Mouse (Mus musculus): ENCODE results near the gene Patl1. TPM values are rescaled to one million over a fixed set of nuclear protein-coding genes. Genes with fewer than 3 reads are reported as not detected.

Patl1 gene
- polyA plus RNA-seq, 1 experiment from 2014 or later = 14.8 TPM

DNA sequence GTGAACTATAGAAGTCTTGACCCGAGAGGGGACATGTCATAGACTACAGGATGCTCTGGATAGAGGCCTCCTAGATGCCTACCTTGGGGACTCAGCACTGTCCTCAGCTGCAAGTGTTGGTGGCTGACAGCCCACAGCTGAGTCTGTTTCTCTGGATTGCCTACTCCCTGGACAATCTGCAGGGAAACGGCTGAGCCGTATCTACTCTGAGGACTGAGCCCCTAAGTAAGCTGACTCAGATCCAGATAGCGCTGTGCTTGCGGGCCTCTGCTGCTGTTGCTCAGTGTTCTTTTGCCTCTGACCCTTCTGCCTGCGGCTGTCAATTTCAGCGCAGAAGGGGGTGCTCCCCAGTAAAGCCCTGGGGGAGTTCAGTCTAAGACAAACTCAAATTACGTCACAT, 45.6 kb downstream of the Patl1 start:
- no peak overlapping the region for H3K4me2 ChIP-seq (ENCODE audit: low read length)
- no peaks in the 10 kb centered on the region for H3K36me3 ChIP-seq (ENCODE audit: control insufficient read depth, insufficient read depth, low read length)
- H3K27ac ChIP-seq (ENCODE audit: low read depth, low read length) = no peak overlapping the region
- H3K9ac ChIP-seq (ENCODE audit: low read depth, low read length) = no peak overlapping the region
- 85% methylated on average over 8 of the region's 8 CpGs for WGBS
- no peak for ATAC-seq
- no peaks in the 10 kb centered on the region for H3K27me3 ChIP-seq (replicated peaks; ENCODE audit: control insufficient read depth, insufficient read depth, low read length)
- H3K4me1 ChIP-seq (ENCODE audit: control insufficient read depth, insufficient read depth, low read depth, low read length) = no peaks in the 10 kb centered on the region
- H3K9me3 ChIP-seq (ENCODE audit: control insufficient read depth, low read length) = no peaks in the 10 kb centered on the region
- H3K4me3 ChIP-seq (ENCODE audit: low read length) = no peak overlapping the region

DNA sequence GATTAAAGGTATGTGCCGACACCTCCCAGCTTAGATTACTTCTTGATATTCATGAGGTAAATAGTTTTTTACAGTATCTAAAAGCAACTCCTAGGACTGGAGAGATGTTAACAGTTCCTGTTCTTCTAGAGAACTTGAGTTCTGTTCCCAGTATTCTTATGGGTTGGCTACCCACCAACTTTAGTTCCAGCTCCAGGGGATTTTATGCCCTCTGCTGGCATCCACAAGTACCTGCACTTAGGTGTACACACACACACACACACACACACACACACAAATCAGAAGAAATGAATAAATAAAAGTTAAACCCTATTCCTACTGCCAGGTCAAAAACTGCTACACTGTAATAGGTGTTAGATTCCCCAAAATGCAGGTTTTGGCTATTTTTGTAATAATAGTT, 52.1 kb downstream of the Patl1 start:
- H3K36me3 ChIP-seq (ENCODE audit: control insufficient read depth, insufficient read depth, low read length) = no peaks in the 10 kb centered on the region
- peaks cover 18% of the 10 kb centered on the region for H3K4me1 ChIP-seq (ENCODE audit: control insufficient read depth, insufficient read depth, low read depth, low read length)
- no peaks in the 10 kb centered on the region for H3K9me3 ChIP-seq (ENCODE audit: control insufficient read depth, low read length)
- no peak overlapping the region for H3K4me3 ChIP-seq (ENCODE audit: low read length)
- no peaks in the 10 kb centered on the region for H3K27me3 ChIP-seq (replicated peaks; ENCODE audit: control insufficient read depth, insufficient read depth, low read length)
- H3K4me2 ChIP-seq (ENCODE audit: low read length) = peak overlapping the region; percentile 74
- no peak overlapping the region for H3K27ac ChIP-seq (ENCODE audit: low read depth, low read length)
- WGBS = 100% methylated on average over 1 of the region's 1 CpGs
- no peak for ATAC-seq
- H3K9ac ChIP-seq (ENCODE audit: low read depth, low read length) = no peak overlapping the region

DNA sequence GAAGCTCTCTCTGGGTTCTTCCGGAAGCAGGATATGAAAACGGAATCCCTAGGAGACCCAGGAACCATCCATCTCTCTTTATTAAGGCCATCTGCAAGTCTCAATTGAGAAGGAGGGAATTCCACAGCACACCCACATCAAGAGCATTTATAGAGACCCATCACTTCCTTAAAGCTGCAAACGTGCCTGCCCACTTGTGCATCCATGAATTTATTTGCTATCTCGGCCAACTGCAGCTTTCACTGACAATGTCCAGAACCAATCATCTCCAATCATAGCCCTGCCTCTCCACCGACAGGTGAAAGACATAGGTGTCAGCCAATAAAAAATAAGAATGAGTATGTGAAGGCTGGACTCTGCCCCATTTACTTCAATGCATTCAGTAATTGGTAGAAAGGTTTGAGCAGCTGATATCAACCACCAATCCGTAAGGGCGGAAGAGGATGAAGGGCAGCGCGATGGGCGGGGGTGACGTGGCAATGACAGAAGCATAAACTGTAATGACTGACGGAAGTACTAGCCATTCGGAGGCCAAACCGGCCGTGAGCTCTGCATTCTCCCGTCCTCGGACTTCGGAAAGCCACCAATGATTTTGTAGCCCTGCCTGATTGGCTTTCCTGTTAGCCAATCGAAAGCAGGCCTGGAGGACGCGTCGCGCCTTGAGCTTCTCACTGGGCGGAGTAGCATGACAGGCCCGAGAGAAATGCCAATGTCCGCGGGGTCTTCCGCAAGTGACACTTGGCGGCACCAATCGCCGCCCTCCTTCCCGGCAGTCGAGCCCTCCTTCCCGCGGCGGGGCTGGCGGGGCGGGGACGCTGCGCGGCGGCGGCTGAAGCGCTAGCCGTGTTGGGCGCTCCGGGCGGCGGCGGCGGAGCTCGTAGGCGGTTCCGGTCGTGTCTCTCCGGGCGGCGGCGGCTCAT, 53.1 kb downstream of the Patl1 start, which contains the start of gene Osbp:
Gene Osbp (plus strand): TSS at position 919 of the 920 bp plus-strand sequence.
- peak; percentile 98 for ATAC-seq
- no peaks in the 10 kb centered on the region for H3K9me3 ChIP-seq (ENCODE audit: control insufficient read depth, low read length)
- H3K4me1 ChIP-seq (ENCODE audit: control insufficient read depth, insufficient read depth, low read depth, low read length) = peaks cover 18% of the 10 kb centered on the region
- no peaks in the 10 kb centered on the region for H3K36me3 ChIP-seq (ENCODE audit: control insufficient read depth, insufficient read depth, low read length)
- peak within 1 kb of the TSS; percentile 92 for H3K27ac ChIP-seq (ENCODE audit: low read depth, low read length)
- peak within 1 kb of the TSS; percentile 96 for H3K9ac ChIP-seq (ENCODE audit: low read depth, low read length)
- H3K4me3 ChIP-seq (ENCODE audit: low read length) = peak within 1 kb of the TSS; percentile 94
- no peaks in the 10 kb centered on the region for H3K27me3 ChIP-seq (replicated peaks; ENCODE audit: control insufficient read depth, insufficient read depth, low read length)
- WGBS = 0% methylated on average over 36 of the region's 59 CpGs
- peak within 1 kb of the TSS; percentile 82 for H3K4me2 ChIP-seq (ENCODE audit: low read length)

GRCm38 (mm10) chr19:11966201-11966636, 54.0 kb downstream of the Patl1 start:
- Histone ChIP-seq H3K27ac (ENCODE audit: low read depth, low read length) (peak overlapping the region; percentile 92), H3K9ac (ENCODE audit: low read depth, low read length) (peak overlapping the region; percentile 96), H3K4me1 (ENCODE audit: control insufficient read depth, insufficient read depth, low read depth, low read length) (peaks cover 18% of the 10 kb centered on the region), H3K9me3 (ENCODE audit: control insufficient read depth, low read length) (no peaks in the 10 kb centered on the region), H3K36me3 (ENCODE audit: control insufficient read depth, insufficient read depth, low read length) (peaks cover 8% of the 10 kb centered on the region), H3K27me3 (replicated peaks; ENCODE audit: control insufficient read depth, insufficient read depth, low read length) (no peaks in the 10 kb centered on the region), H3K4me3 (ENCODE audit: low read length) (peak overlapping the region; percentile 94), H3K4me2 (ENCODE audit: low read length) (peak overlapping the region; percentile 82)
- WGBS = 0% methylated on average over 17 of the region's 18 CpGs
- ATAC-seq = peak; percentile 3; the same call in 1 of the 2 replicates

- no peaks in the 10 kb centered on the region for H3K27me3 ChIP-seq (replicated peaks; ENCODE audit: control insufficient read depth, insufficient read depth, low read length)
- H3K4me3 ChIP-seq (ENCODE audit: low read length) = no peak overlapping the region
- peaks cover 18% of the 10 kb centered on the region for H3K4me1 ChIP-seq (ENCODE audit: control insufficient read depth, insufficient read depth, low read depth, low read length)
- H3K36me3 ChIP-seq (ENCODE audit: control insufficient read depth, insufficient read depth, low read length) = peaks cover 39% of the 10 kb centered on the region
- H3K4me2 ChIP-seq (ENCODE audit: low read length) = no peak overlapping the region
- no peak overlapping the region for H3K9ac ChIP-seq (ENCODE audit: low read depth, low read length)
- no peaks in the 10 kb centered on the region for H3K9me3 ChIP-seq (ENCODE audit: control insufficient read depth, low read length)
- WGBS = 77% methylated on average over 9 of the region's 9 CpGs
- no peak overlapping the region for H3K27ac ChIP-seq (ENCODE audit: low read depth, low read length)
- no peak for ATAC-seq
These were observed 57.2 kb downstream of the Patl1 start for GRCm38 (mm10) chr19:11969155-11970050.

GRCm38 (mm10) chr19:11973511-11974222, 61.5 kb downstream of the Patl1 start:
- Histone ChIP-seq H3K27me3 (replicated peaks; ENCODE audit: control insufficient read depth, insufficient read depth, low read length) (no peaks in the 10 kb centered on the region), H3K4me3 (ENCODE audit: low read length) (no peak overlapping the region), H3K27ac (ENCODE audit: low read depth, low read length) (no peak overlapping the region), H3K9me3 (ENCODE audit: control insufficient read depth, low read length) (no peaks in the 10 kb centered on the region), H3K4me2 (ENCODE audit: low read length) (no peak overlapping the region), H3K4me1 (ENCODE audit: control insufficient read depth, insufficient read depth, low read depth, low read length) (peaks cover 4% of the 10 kb centered on the region), H3K36me3 (ENCODE audit: control insufficient read depth, insufficient read depth, low read length) (peaks cover 60% of the 10 kb centered on the region), H3K9ac (ENCODE audit: low read depth, low read length) (no peak overlapping the region)
- 95% methylated on average over 13 of the region's 13 CpGs for WGBS
- ATAC-seq = no peak

DNA sequence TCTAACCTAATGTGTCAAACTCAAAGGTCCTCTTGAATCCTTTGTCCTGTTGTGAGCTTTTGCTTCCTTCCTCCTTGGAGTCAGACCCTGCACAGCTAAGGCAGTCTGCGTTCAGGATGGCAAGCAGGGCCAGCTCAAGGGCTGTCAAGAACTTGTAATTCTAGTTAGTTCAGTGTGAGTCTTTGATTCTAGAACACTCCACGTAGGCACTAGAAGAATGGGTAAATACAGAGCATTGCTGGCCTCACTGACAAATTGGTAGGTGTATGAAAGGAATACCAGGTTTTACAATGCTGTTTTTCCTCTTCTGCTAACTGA, 62.0 kb downstream of the Patl1 start:
- no peak for ATAC-seq
- H3K27me3 ChIP-seq (replicated peaks; ENCODE audit: control insufficient read depth, insufficient read depth, low read length) = no peaks in the 10 kb centered on the region
- H3K9ac ChIP-seq (ENCODE audit: low read depth, low read length) = no peak overlapping the region
- H3K4me1 ChIP-seq (ENCODE audit: control insufficient read depth, insufficient read depth, low read depth, low read length) = no peaks in the 10 kb centered on the region; the same call in 1 of the 2 replicates
- no peak overlapping the region for H3K4me3 ChIP-seq (ENCODE audit: low read length)
- no peak overlapping the region for H3K27ac ChIP-seq (ENCODE audit: low read depth, low read length)
- peaks cover 65% of the 10 kb centered on the region for H3K36me3 ChIP-seq (ENCODE audit: control insufficient read depth, insufficient read depth, low read length)
- WGBS = 93% methylated on average over 2 of the region's 2 CpGs
- H3K9me3 ChIP-seq (ENCODE audit: control insufficient read depth, low read length) = no peaks in the 10 kb centered on the region
- H3K4me2 ChIP-seq (ENCODE audit: low read length) = no peak overlapping the region

GRCm38 (mm10) chr19:11975683-11976082, 63.5 kb downstream of the Patl1 start:
- Histone ChIP-seq H3K4me1 (ENCODE audit: control insufficient read depth, insufficient read depth, low read depth, low read length) (no peaks in the 10 kb centered on the region), H3K4me3 (ENCODE audit: low read length) (no peak overlapping the region), H3K27me3 (replicated peaks; ENCODE audit: control insufficient read depth, insufficient read depth, low read length) (no peaks in the 10 kb centered on the region), H3K9me3 (ENCODE audit: control insufficient read depth, low read length) (no peaks in the 10 kb centered on the region), H3K4me2 (ENCODE audit: low read length) (no peak overlapping the region), H3K36me3 (ENCODE audit: control insufficient read depth, insufficient read depth, low read length) (peaks cover 75% of the 10 kb centered on the region), H3K27ac (ENCODE audit: low read depth, low read length) (no peak overlapping the region), H3K9ac (ENCODE audit: low read depth, low read length) (no peak overlapping the region)
- ATAC-seq = no peak
- 93% methylated on average over 4 of the region's 4 CpGs for WGBS

Measured in hindbrain, embryonic 16.5 days (tissue).